Mouse (Mus musculus) kidney, postnatal 0 days (tissue): ENCODE data around the gene Fads3. TPM values are rescaled to one million over a fixed set of nuclear protein-coding genes. Genes with fewer than 3 reads are reported as not detected.

Experiments used
- ATAC-seq: fragments of 200-750 bp; cut with Nextera tagmentation; replicated peaks from 2 replicates; pipeline ENCODE4 v1.8.0; 2017; ENCODE audit warnings: low read depth, moderate number of reproducible peaks, moderate TSS enrichment, moderate library complexity; ENCODE audit not compliant: low FRiP score
- DNase-seq: peaks from one replicate; pipeline ENCODE4 v3.0.0-alpha.2; 2016; ENCODE audit warnings: low spot score
- H3K27ac ChIP-seq: fragments of 300-500 bp; sonication (generic); 2 replicates; pipeline ENCODE4 v1.5.1; 2014; ENCODE audit warnings: mild to moderate bottlenecking
- H3K27me3 ChIP-seq: fragments of 300-500 bp; sonication (generic); 2 replicates; pipeline ENCODE4 v1.6.1; 2014; ENCODE audit warnings: low read length, mixed read lengths; ENCODE audit not compliant: insufficient read depth
- H3K36me3 ChIP-seq: fragments of 300-500 bp; sonication (generic); 2 replicates; pipeline ENCODE4 v1.6.1; 2014; ENCODE audit warnings: low read length, mixed read lengths; ENCODE audit not compliant: insufficient read depth
- H3K4me1 ChIP-seq: fragments of 300-500 bp; sonication (generic); replicated peaks from 2 replicates; pipeline ENCODE4 v1.6.1; 2014; ENCODE audit warnings: antibody characterized with exemption, low read length, mixed read lengths; ENCODE audit not compliant: insufficient read depth
- H3K4me2 ChIP-seq: fragments of 300-500 bp; sonication (generic); 2 replicates; pipeline ENCODE4 v1.6.1; 2014; ENCODE audit warnings: mild to moderate bottlenecking, low read length, moderate library complexity, mixed read lengths
- H3K4me3 ChIP-seq: fragments of 300-500 bp; sonication (generic); replicated peaks from 2 replicates; pipeline ENCODE4 v1.5.1; 2014; ENCODE audit warnings: low read depth, low read length
- H3K9ac ChIP-seq: fragments of 300-500 bp; sonication (generic); 2 replicates; pipeline ENCODE4 v1.6.1; 2014; ENCODE audit warnings: low read depth, low read length
- H3K9me3 ChIP-seq: fragments of 300-500 bp; sonication (generic); replicated peaks from 2 replicates; pipeline ENCODE4 v1.6.1; 2016; ENCODE audit warnings: low read length, inconsistent platforms, mixed read lengths
- CTCF ChIP-seq: IDR thresholded peaks from 2 replicates; pipeline ENCODE4 v1.5.1; 2016; ENCODE audit warnings: antibody characterized with exemption, low read depth, mild to moderate bottlenecking, moderate library complexity
- WGBS: fragments of 180-500 bp; shearing (Covaris S2); extraction: QIAGEN DNeasy Blood & Tissue Kit; methylation state at CpG from one replicate; pipeline ENCODE4 v1.1.7; 2014; 5-methylcytosine and 5-hydroxymethylcytosine counted together
- polyA plus RNA-seq: library from polyadenylated mRNA; unstranded; fragments of >200 nt; fragmentation: Nextera tagmentation; extraction: Ambion mirVana; gene quantifications from 2 replicates; pipeline ENCODE4 v1.2.1, GENCODE M21; 2015

The Fads3 gene
- polyA plus RNA-seq, 1 experiment from 2014 or later: 35.0 TPM

DNA sequence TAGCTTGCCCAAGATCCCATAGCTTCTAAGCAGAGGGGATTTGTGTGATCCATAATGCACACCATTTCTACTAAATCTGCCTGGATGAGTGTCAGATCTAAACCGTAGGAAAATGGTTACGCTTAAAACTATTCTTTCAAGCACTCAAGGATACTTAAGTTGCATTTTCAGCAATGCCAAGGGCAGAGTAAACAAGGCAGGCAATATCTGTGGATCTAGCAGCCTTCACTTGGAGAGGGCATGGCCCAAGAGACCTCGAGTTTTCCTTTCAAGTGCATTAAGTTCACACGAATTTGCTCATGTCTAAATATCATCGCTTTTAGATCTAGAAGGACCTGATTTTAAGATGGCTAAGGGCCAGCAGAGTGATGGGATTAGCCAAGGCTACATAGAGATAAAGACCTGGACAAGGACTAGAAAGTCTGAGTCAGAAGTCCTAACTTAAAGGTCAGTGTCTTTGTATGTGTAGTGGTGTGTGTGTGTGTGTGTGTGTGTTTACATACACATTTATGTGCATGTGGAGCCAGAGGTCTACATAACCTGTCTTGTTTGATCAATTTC is 65.8 kb downstream of the Fads3 start:
- no peak for TF ChIP-seq CTCF
- no peak for ATAC-seq
- Histone ChIP-seq H3K4me1 (peaks cover 4% of the 10 kb centered on the region; the same call in 1 of the 2 replicates), H3K27me3 (no peaks in the 10 kb centered on the region), H3K27ac (no peak overlapping the region), H3K4me3 (no peak overlapping the region), H3K36me3 (no peaks in the 10 kb centered on the region), H3K4me2 (no peak overlapping the region), H3K9ac (no peak overlapping the region), H3K9me3 (no peaks in the 10 kb centered on the region)
- 83% methylated on average over 5 of the region's 5 CpGs for WGBS
- no peak for DNase-seq

DNA sequence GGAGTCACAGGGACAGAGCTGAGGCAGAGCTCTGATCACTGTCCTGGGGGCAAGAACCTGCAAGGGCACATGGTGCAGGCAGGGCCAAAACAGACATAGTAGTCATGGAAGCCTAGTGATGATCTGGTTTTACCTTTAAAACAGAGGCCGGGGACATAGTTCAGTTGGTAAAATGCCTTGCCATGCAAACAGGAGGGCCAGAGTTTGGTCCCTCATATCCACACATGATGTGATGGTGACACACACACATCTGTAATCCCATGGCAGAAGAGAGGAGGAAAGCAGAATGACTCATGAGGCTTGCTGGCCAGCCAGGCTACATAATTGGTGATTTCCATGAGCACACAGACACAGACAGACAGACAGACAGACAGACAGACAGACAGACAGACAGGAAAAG is 66.8 kb downstream of the Fads3 start:
- ATAC-seq (no peak), DNase-seq (no peak)
- 96% methylated on average over 1 of the region's 1 CpGs for WGBS
- Histone ChIP-seq H3K27ac (no peak overlapping the region), H3K9me3 (no peaks in the 10 kb centered on the region), H3K36me3 (no peaks in the 10 kb centered on the region), H3K27me3 (no peaks in the 10 kb centered on the region), H3K4me3 (no peak overlapping the region), H3K9ac (no peak overlapping the region), H3K4me1 (no peaks in the 10 kb centered on the region), H3K4me2 (no peak overlapping the region)
- TF ChIP-seq CTCF: no peak

DNA sequence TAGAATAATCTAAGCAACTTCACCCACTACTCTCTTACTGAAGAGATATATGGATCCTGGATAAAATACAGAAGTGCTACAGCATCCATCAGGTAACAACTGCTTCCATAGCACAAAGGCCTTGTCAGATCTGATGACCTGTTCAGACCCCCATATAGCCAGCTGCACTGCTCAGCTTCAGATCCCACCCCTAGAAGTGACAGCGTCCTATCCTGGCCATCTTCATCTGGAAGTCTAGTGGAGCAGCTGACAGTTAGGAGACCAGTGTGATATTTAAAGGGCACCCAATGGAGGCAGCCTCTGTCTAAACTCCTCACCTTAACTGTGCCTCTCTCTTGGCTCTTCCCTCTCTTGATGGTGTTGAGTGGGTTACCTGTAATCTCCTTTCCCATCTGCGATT is 67.3 kb downstream of the Fads3 start:
- no peaks in the 10 kb centered on the region for H3K9me3 ChIP-seq
- no peak overlapping the region for H3K27ac ChIP-seq
- H3K9ac ChIP-seq: no peak overlapping the region
- no peak for TF ChIP-seq CTCF
- no peaks in the 10 kb centered on the region for H3K36me3 ChIP-seq
- no peak overlapping the region for H3K4me3 ChIP-seq
- ATAC-seq (no peak), DNase-seq (no peak)
- H3K4me2 ChIP-seq: no peak overlapping the region
- WGBS: 89% methylated on average over 2 of the region's 2 CpGs
- no peaks in the 10 kb centered on the region for H3K27me3 ChIP-seq
- H3K4me1 ChIP-seq: no peaks in the 10 kb centered on the region

Other genes starting within 250 kb of the Fads3 start
- not detected in 2 replicates for gene Scgb2a2, start 194.0 kb upstream of the Fads3 start, polyA plus RNA-seq
- 40.6 and 43.1 TPM in 2 replicates for gene Incenp, start 142.0 kb upstream of the Fads3 start, polyA plus RNA-seq
- 2,883 and 2,906 TPM in 2 replicates for gene Fth1, start 61.0 kb upstream of the Fads3 start, polyA plus RNA-seq
- 1.8 and 3.3 TPM in 2 replicates for gene Best1, start 39.9 kb upstream of the Fads3 start, polyA plus RNA-seq
- 30.6 and 31.5 TPM in 2 replicates for gene Rab3il1, start 39.9 kb upstream of the Fads3 start, polyA plus RNA-seq
- gene Fads2, start 60.2 kb downstream of the Fads3 start, polyA plus RNA-seq: 37.1 and 38.2 TPM in 2 replicates
- 54.6 and 63.9 TPM in 2 replicates for gene Fads1, start 141.3 kb downstream of the Fads3 start, polyA plus RNA-seq
- gene Tmem258, start 162.4 kb downstream of the Fads3 start, polyA plus RNA-seq: 427 and 460 TPM in 2 replicates
- gene Fen1, start 162.6 kb downstream of the Fads3 start, polyA plus RNA-seq: 46.6 and 56.1 TPM in 2 replicates
- 1.2 and 1.5 TPM in 2 replicates for gene Myrf, start 199.2 kb downstream of the Fads3 start, polyA plus RNA-seq